Mouse (Mus musculus) forebrain, postnatal 0 days (tissue): ENCODE measurements around the gene Snd1. TPM values are rescaled to one million over a fixed set of nuclear protein-coding genes. Genes with fewer than 3 reads are reported as not detected.
A peak's percentile ranks its signal among the peaks of the same experiment; 100 is the strongest.

Experiments
- ATAC-seq: fragments of 200-750 bp; cut with Nextera tagmentation; 2 replicates; pipeline ENCODE4 v1.8.0; 2017; ENCODE audit warnings: mild to moderate bottlenecking, moderate library complexity
- DNase-seq: peaks from one replicate; pipeline ENCODE4 v3.0.0-alpha.2; 2015
- H3K27ac ChIP-seq: fragments of 300-500 bp; sonication (generic); 2 replicates; pipeline ENCODE4 v1.5.1; 2014; ENCODE audit warnings: low read depth, mild to moderate bottlenecking, antibody characterized with exemption, low read length, moderate library complexity, mixed read lengths
- H3K27me3 ChIP-seq: fragments of 300-500 bp; sonication (generic); 2 replicates; pipeline ENCODE4 v1.6.1; 2014; ENCODE audit warnings: mild to moderate bottlenecking, low read length, mixed read lengths; ENCODE audit not compliant: insufficient read depth
- H3K36me3 ChIP-seq: fragments of 300-500 bp; sonication (generic); 2 replicates; pipeline ENCODE4 v1.6.1; 2014; ENCODE audit warnings: mild to moderate bottlenecking, moderate library complexity; ENCODE audit not compliant: insufficient read depth
- H3K4me1 ChIP-seq: fragments of 300-500 bp; sonication (generic); 2 replicates; pipeline ENCODE4 v1.6.1; 2014; ENCODE audit warnings: antibody characterized with exemption; ENCODE audit not compliant: insufficient read depth
- H3K4me2 ChIP-seq: fragments of 300-500 bp; sonication (generic); 2 replicates; pipeline ENCODE4 v1.6.1; 2014; ENCODE audit warnings: low read depth, mild to moderate bottlenecking, moderate library complexity
- H3K4me3 ChIP-seq: fragments of 300-500 bp; sonication (generic); 2 replicates; pipeline ENCODE4 v1.5.1; 2014; ENCODE audit warnings: low read depth, low read length, mixed read lengths
- H3K9ac ChIP-seq: fragments of 300-500 bp; sonication (generic); 2 replicates; pipeline ENCODE4 v1.6.1; 2014; ENCODE audit warnings: mild to moderate bottlenecking
- H3K9me3 ChIP-seq: fragments of 300-500 bp; sonication (generic); 2 replicates; pipeline ENCODE4 v1.6.1; 2016; ENCODE audit warnings: low read length
- CTCF ChIP-seq: sonication (generic); IDR thresholded peaks from 2 replicates; pipeline ENCODE4 v1.5.1; 2016; ENCODE audit warnings: antibody characterized with exemption, control low read depth, low read depth
- WGBS: fragments of 180-500 bp; shearing (Covaris S2); extraction: QIAGEN DNeasy Blood & Tissue Kit; methylation state at CpG from one replicate; pipeline ENCODE4 v1.1.7; 2014; 5-methylcytosine and 5-hydroxymethylcytosine counted together
- polyA plus RNA-seq: library from polyadenylated mRNA; unstranded; fragments of >200 nt; fragmentation: Nextera tagmentation; extraction: Ambion mirVana; gene quantifications from 2 replicates; pipeline ENCODE4 v1.2.1, GENCODE M21; 2015
- total RNA-seq: library from RNA; depleted of rRNA; stranded (reverse); fragments of >200 nt; gene quantifications from 2 replicates; pipeline ENCODE4 v1.2.3, GENCODE M21; 2014

Gene Snd1
- total and polyA plus RNA-seq, 2 experiments from 2014 or later, result 72.4 to 90.8 TPM

GRCm38 (mm10) chr6:28803678-28804279 is 328.8 kb downstream of the Snd1 start:
- Histone ChIP-seq H3K9me3 (no peaks in the 10 kb centered on the region), H3K4me2 (no peak overlapping the region), H3K27me3 (no peaks in the 10 kb centered on the region), H3K36me3 (0 out of 2 replicates have a peak, but pooled peaks cover 5% of the 10 kb centered on the region), H3K27ac (no peak overlapping the region), H3K9ac (no peak overlapping the region), H3K4me3 (no peak overlapping the region), H3K4me1 (no peaks in the 10 kb centered on the region)
- WGBS, result 82% methylated on average over 6 of the region's 6 CpGs
- DNase-seq (no peak), ATAC-seq (no peak)
- TF ChIP-seq CTCF, result no peak

GRCm38 (mm10) chr6:28804751-28805150 is 329.8 kb downstream of the Snd1 start:
- DNase-seq (no peak), ATAC-seq (no peak)
- Histone ChIP-seq H3K27ac (no peak overlapping the region), H3K36me3 (peaks cover 8% of the 10 kb centered on the region; the same call in 1 of the 2 replicates), H3K9me3 (no peaks in the 10 kb centered on the region), H3K27me3 (no peaks in the 10 kb centered on the region), H3K4me3 (no peak overlapping the region), H3K4me2 (no peak overlapping the region), H3K4me1 (no peaks in the 10 kb centered on the region), H3K9ac (no peak overlapping the region)
- 95% methylated on average over 5 of the region's 5 CpGs for WGBS
- no peak for TF ChIP-seq CTCF

- Histone ChIP-seq H3K27me3 (no peaks in the 10 kb centered on the region), H3K27ac (no peak overlapping the region), H3K9ac (no peak overlapping the region), H3K4me1 (no peaks in the 10 kb centered on the region), H3K36me3 (peaks cover 22% of the 10 kb centered on the region), H3K4me2 (no peak overlapping the region), H3K9me3 (no peaks in the 10 kb centered on the region), H3K4me3 (no peak overlapping the region)
- TF ChIP-seq CTCF, result no peak
- DNase-seq, result no peak
- no peak for ATAC-seq
- 84% methylated on average over 9 of the region's 9 CpGs for WGBS
Measured at GRCm38 (mm10) chr6:28813057-28813456, 338.1 kb downstream of the Snd1 start.

DNA sequence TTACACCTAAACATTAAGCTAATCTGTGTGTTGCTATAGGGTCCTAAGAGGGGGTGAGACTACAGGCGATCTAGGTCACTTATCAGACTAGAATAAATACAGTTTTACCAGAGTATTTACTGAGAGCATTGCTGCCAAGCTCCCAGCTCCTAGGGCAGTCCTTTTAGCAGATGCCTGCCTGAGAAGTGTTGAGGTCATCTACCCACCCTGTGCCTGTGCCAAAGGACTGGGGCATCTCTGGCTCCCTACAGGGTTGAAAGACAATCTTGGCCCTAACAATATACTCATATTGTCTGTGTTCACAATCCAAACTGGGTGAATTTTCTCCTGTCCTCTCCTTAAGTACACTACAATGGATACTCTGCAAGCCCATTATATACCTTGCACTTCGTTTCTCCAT is 340.0 kb downstream of the Snd1 start:
- Histone ChIP-seq H3K9ac (no peak overlapping the region), H3K36me3 (peaks cover 31% of the 10 kb centered on the region), H3K4me1 (no peaks in the 10 kb centered on the region), H3K4me2 (no peak overlapping the region), H3K9me3 (no peaks in the 10 kb centered on the region), H3K27ac (no peak overlapping the region), H3K4me3 (no peak overlapping the region), H3K27me3 (no peaks in the 10 kb centered on the region)
- DNase-seq (no peak), ATAC-seq (no peak)
- WGBS, result 60% methylated on average over 2 of the region's 2 CpGs
- no peak for TF ChIP-seq CTCF

- no peaks in the 10 kb centered on the region for H3K9me3 ChIP-seq
- 51% methylated on average over 9 of the region's 9 CpGs for WGBS
- no peak overlapping the region for H3K4me2 ChIP-seq
- no peaks in the 10 kb centered on the region for H3K27me3 ChIP-seq
- 0 out of 2 replicates have a peak, but pooled peaks have one; percentile 19 for ATAC-seq
- no peak overlapping the region for H3K27ac ChIP-seq
- DNase-seq, result no peak
- peaks cover 35% of the 10 kb centered on the region for H3K36me3 ChIP-seq
- H3K4me3 ChIP-seq, result no peak overlapping the region
- no peak overlapping the region for H3K9ac ChIP-seq
- H3K4me1 ChIP-seq, result 0 out of 2 replicates have a peak, but pooled peaks cover 4% of the 10 kb centered on the region
- no peak for TF ChIP-seq CTCF
Measured at GRCm38 (mm10) chr6:28817039-28817438, 342.1 kb downstream of the Snd1 start.

GRCm38 (mm10) chr6:28819509-28820358 is 344.8 kb downstream of the Snd1 start:
- Histone ChIP-seq H3K4me1 (0 out of 2 replicates have a peak, but pooled peaks cover 6% of the 10 kb centered on the region), H3K9ac (no peak overlapping the region), H3K4me2 (no peak overlapping the region), H3K4me3 (no peak overlapping the region), H3K9me3 (no peaks in the 10 kb centered on the region), H3K27ac (no peak overlapping the region), H3K36me3 (peaks cover 39% of the 10 kb centered on the region), H3K27me3 (no peaks in the 10 kb centered on the region)
- TF ChIP-seq CTCF, result no peak
- ATAC-seq (peak; percentile 58), DNase-seq (no peak)
- WGBS, result 49% methylated on average over 13 of the region's 13 CpGs

DNA sequence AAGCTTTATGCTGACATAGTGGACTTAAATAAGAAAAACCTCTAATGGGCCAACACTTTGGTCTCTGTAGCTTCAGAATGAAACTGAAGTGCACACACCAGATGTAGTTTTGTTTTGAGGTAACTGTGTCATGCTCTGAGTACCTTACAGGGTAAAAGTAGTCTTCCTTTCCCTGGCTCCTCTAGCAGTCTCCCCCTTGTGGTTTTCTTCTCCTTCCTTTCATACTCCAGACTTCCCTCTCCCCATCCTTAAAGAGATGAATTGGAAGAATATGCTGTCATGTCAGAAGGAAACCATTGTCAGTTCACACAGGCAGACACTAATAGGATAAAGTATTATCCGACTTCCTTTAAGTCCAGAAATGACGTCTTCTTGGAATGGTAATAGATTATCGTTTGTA is 347.4 kb downstream of the Snd1 start:
- peak; percentile 53 for TF ChIP-seq CTCF
- no peak for ATAC-seq
- DNase-seq, result no peak
- Histone ChIP-seq H3K27ac (no peak overlapping the region), H3K4me3 (no peak overlapping the region), H3K9ac (no peak overlapping the region), H3K4me1 (peaks cover 18% of the 10 kb centered on the region; the same call in 1 of the 2 replicates), H3K4me2 (no peak overlapping the region), H3K9me3 (no peaks in the 10 kb centered on the region), H3K36me3 (peaks cover 22% of the 10 kb centered on the region), H3K27me3 (no peaks in the 10 kb centered on the region)
- 65% methylated on average over 3 of the region's 3 CpGs for WGBS
